Mouse (Mus musculus) liver, embryonic 11.5 days (tissue): ENCODE results near the gene P2rx2. TPM values are rescaled to one million over a fixed set of nuclear protein-coding genes. Genes with fewer than 3 reads are reported as not detected.
A peak's percentile ranks its signal among the peaks of the same experiment; 100 is the strongest.

ENCODE experiments used
- ATAC-seq: fragments of 200-750 bp; cut with Nextera tagmentation; replicated peaks from 2 replicates; pipeline ENCODE4 v1.8.0; 2017; ENCODE audit warnings: moderate number of reproducible peaks, mild to moderate bottlenecking, moderate TSS enrichment, moderate library complexity; ENCODE audit not compliant: low FRiP score
- DNase-seq: peaks from one replicate; pipeline ENCODE4 v3.0.0-alpha.2; 2017; ENCODE audit warnings: low spot score
- H3K27ac ChIP-seq: fragments of 300-500 bp; sonication (generic); 2 replicates; pipeline ENCODE4 v1.5.1; 2014; ENCODE audit warnings: mild to moderate bottlenecking, low read depth, low read length, control low read depth
- H3K27me3 ChIP-seq: fragments of 300-500 bp; sonication (generic); replicated peaks from 2 replicates; pipeline ENCODE4 v1.6.1; 2014; ENCODE audit warnings: low read length, mixed read lengths; ENCODE audit not compliant: control insufficient read depth, insufficient read depth
- H3K36me3 ChIP-seq: fragments of 300-500 bp; sonication (generic); 2 replicates; pipeline ENCODE4 v1.6.1; 2014; ENCODE audit warnings: mild to moderate bottlenecking, low read length, moderate library complexity, mixed read lengths; ENCODE audit not compliant: control insufficient read depth, insufficient read depth
- H3K4me1 ChIP-seq: fragments of 300-500 bp; sonication (generic); replicated peaks from 2 replicates; pipeline ENCODE4 v1.6.1; 2014; ENCODE audit warnings: low read length, mixed read lengths; ENCODE audit not compliant: control insufficient read depth, insufficient read depth
- H3K4me2 ChIP-seq: fragments of 300-500 bp; sonication (generic); 2 replicates; pipeline ENCODE4 v1.6.1; 2014; ENCODE audit warnings: mild to moderate bottlenecking, control low read depth, moderate library complexity
- H3K4me3 ChIP-seq: fragments of 300-500 bp; sonication (generic); 2 replicates; pipeline ENCODE4 v1.5.1; 2014; ENCODE audit warnings: low read depth, low read length, control low read depth
- H3K9ac ChIP-seq: fragments of 300-500 bp; sonication (generic); 2 replicates; pipeline ENCODE4 v1.6.1; 2014; ENCODE audit warnings: low read depth, low read length, control low read depth
- H3K9me3 ChIP-seq: fragments of 300-500 bp; sonication (generic); 2 replicates; pipeline ENCODE4 v1.6.1; 2016; ENCODE audit warnings: low read length, inconsistent platforms, mixed read lengths; ENCODE audit not compliant: control insufficient read depth
- WGBS: fragments of 180-500 bp; shearing (Covaris S2); extraction: QIAGEN DNeasy Blood & Tissue Kit; methylation state at CpG from one replicate; pipeline ENCODE4 v1.1.7; 2014; 5-methylcytosine and 5-hydroxymethylcytosine counted together
- polyA plus RNA-seq: library from polyadenylated mRNA; unstranded; fragments of >200 nt; fragmentation: Nextera tagmentation; extraction: Ambion mirVana; gene quantifications from 2 replicates; pipeline ENCODE4 v1.2.1, GENCODE M21; 2014

Gene P2rx2
- polyA plus RNA-seq, 1 experiment from 2014 or later, result 0.14 TPM

DNA sequence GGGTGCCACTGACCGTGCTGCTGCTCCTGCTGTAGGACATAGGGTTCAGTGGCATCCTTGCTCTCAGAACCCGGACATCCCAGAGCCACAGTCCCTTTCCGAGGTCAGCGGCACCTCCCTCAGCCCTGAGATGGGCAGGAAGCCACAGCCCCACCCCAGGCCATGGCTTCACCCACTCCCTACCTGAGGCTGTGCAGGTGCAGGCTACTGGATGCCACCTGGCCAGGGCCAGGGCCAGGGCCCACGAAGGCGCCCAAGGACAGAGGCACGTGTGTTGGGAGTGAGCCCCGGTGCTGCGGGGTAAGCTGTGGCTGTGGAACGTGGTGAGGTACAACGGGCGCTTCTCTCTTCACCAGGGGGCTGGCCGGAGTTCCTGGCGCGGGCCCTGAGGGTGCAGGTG is 36.1 kb upstream of the P2rx2 start:
- peaks cover 2% of the 10 kb centered on the region; the same call in 1 of the 2 replicates for H3K36me3 ChIP-seq
- 86% methylated on average over 15 of the region's 15 CpGs for WGBS

DNA sequence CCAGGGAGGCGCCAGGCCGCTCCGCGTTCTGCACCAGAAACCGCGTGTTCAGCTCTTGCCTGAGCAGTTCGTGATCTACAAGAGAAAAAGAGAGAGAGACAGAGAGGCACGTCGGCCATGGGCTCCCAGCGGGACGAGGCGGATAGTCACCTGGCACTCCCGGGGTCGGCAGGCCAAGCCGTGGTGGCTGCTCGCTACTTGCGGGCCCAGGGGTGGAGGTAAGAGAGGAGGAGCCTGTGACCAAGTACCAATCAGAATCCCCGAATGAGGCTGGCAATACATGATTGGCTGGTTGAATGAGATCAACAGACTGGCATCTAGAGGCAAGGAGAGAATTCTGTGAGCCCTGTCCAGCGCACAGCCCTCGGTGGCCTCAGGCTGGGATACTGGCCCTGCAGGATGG is 35.2 kb upstream of the P2rx2 start:
- Histone ChIP-seq H3K4me2 (no peak overlapping the region), H3K4me3 (no peak overlapping the region), H3K9ac (no peak overlapping the region), H3K27ac (no peak overlapping the region), H3K9me3 (no peaks in the 10 kb centered on the region), H3K4me1 (no peaks in the 10 kb centered on the region), H3K27me3 (no peaks in the 10 kb centered on the region), H3K36me3 (peaks cover 2% of the 10 kb centered on the region; the same call in 1 of the 2 replicates)
- no peak for DNase-seq
- ATAC-seq, result peak; percentile 42
- WGBS, result 43% methylated on average over 20 of the region's 20 CpGs

More for the DNA sequence above, 36.1 kb upstream of the P2rx2 start:
- no peaks in the 10 kb centered on the region for H3K4me1 ChIP-seq
- DNase-seq, result no peak
- no peak for ATAC-seq
- no peak overlapping the region for H3K27ac ChIP-seq
- no peaks in the 10 kb centered on the region for H3K27me3 ChIP-seq
- no peaks in the 10 kb centered on the region for H3K9me3 ChIP-seq
- no peak overlapping the region for H3K9ac ChIP-seq
- H3K4me3 ChIP-seq, result no peak overlapping the region
- H3K4me2 ChIP-seq, result no peak overlapping the region

DNA sequence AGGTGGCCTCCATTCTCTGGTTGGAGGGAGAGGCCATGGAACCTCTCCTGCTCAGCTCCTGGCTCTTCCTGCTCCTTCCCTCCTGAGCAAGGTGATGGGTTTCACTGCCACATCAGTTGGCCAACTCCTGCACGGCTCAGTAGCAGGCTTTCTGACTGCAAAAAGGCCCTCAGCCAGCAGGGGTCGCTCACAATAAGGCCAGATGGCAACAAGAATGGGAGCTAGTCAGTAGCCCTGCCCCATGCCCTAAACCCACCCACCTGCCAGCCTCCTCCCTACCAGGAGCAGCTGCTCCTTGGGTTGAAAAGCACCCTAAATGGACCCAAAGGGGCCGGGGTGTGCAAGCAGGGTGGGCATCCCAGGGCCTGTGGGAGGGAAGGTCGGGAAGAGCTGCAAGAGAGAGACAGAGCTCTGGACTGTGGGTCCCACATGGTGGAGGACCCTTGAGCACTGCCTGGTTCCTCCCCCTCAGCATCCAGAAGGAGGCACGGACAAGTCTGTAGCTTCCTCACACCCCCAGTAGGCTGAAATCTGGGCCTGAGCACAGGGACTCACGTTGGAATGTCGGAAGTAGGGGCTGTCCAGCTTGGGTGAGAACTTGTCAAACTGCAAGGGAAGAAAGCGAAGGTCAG is 33.9 kb upstream of the P2rx2 start:
- Histone ChIP-seq H3K9ac (no peak overlapping the region), H3K4me1 (no peaks in the 10 kb centered on the region), H3K9me3 (no peaks in the 10 kb centered on the region), H3K4me2 (no peak overlapping the region), H3K36me3 (peaks cover 2% of the 10 kb centered on the region; the same call in 1 of the 2 replicates), H3K27me3 (no peaks in the 10 kb centered on the region), H3K27ac (no peak overlapping the region), H3K4me3 (no peak overlapping the region)
- DNase-seq (peak; percentile 66), ATAC-seq (peak; percentile 56)
- 58% methylated on average over 8 of the region's 8 CpGs for WGBS

DNA sequence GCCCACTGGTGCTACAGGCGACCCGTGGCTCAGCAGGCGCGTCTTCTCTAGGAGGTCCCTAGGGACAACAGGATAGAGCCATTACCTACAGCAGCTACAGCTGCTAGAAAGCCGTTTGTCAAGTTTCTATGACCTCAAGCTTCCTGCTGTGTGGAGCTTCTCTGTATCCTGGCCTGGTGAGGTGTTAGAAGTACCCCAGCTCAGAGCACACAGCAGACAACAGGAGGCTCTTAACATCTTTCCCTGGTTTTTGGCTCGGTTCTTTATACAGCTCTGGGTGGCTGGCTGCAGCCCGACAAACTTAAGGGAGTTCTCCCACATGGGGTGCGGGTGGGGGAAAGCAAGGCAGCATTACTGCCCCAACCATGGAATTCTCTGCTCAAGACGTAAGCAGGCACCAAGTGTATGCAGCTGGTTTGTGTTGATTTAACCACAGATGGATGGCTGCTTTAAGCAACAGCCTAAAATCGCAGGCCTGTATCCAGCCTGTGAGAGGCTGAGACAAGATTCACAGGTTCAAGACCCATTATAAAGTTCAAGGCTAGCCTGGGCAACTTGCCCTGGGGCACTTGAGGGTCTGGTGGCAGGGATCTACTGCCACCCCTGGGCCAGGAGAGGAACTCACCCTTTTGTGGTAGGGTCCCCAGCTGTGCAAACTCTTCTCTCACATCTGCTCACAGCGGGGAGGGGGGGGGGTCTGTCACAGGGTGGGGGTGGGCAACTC is 21.0 kb upstream of the P2rx2 start:
- H3K4me2 ChIP-seq, result peak overlapping the region; percentile 87
- ATAC-seq (no peak), DNase-seq (no peak)
- no peak overlapping the region for H3K27ac ChIP-seq
- 48% methylated on average over 11 of the region's 11 CpGs for WGBS
- H3K27me3 ChIP-seq, result peaks cover 4% of the 10 kb centered on the region
- H3K36me3 ChIP-seq, result peaks cover 2% of the 10 kb centered on the region; the same call in 1 of the 2 replicates
- H3K9me3 ChIP-seq, result no peaks in the 10 kb centered on the region
- no peak overlapping the region for H3K9ac ChIP-seq
- peak overlapping the region; percentile 55 for H3K4me3 ChIP-seq
- peaks cover 4% of the 10 kb centered on the region for H3K4me1 ChIP-seq

DNA sequence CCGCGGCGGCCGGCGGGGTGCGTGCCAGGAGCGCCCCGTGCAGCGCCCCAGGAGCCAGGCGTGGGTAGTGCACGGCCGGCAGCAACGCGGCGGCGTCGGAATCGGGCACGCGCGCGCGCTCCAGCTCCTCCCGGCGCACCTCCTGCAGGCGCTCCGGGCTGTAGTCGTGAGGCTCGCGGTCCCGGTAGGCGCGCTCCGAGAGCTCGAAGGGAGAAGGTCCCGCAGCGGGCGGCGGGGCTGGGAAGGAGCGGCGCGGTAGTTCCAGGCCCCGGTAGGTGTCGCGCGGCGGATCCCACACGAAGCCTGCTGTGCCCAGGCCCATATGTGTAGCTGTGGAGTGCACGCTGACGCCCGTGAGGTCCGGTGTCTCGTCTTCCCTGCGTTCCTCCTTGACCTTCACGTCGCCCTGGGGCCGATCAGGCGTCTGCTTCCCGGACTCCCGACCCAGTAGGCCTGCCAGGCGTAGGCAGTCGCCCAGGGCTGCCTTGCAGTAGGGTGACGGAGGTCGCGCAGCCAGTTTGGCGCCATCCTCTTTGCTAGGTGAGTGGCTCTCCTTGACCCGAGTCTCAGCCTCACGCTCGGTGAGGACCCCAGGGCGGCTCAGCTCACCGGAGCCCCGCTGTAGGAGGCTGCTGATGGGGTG is 20.3 kb upstream of the P2rx2 start:
- H3K9ac ChIP-seq, result peak overlapping the region; percentile 57
- DNase-seq (peak; percentile 85), ATAC-seq (peak; percentile 85)
- no peak overlapping the region for H3K27ac ChIP-seq
- peak overlapping the region; percentile 87 for H3K4me2 ChIP-seq
- peaks cover 4% of the 10 kb centered on the region for H3K4me1 ChIP-seq
- no peaks in the 10 kb centered on the region for H3K9me3 ChIP-seq
- peak overlapping the region; percentile 55 for H3K4me3 ChIP-seq
- WGBS, result 4% methylated on average over 59 of the region's 72 CpGs
- peaks cover 4% of the 10 kb centered on the region for H3K27me3 ChIP-seq
- H3K36me3 ChIP-seq, result peaks cover 2% of the 10 kb centered on the region; the same call in 1 of the 2 replicates

DNA sequence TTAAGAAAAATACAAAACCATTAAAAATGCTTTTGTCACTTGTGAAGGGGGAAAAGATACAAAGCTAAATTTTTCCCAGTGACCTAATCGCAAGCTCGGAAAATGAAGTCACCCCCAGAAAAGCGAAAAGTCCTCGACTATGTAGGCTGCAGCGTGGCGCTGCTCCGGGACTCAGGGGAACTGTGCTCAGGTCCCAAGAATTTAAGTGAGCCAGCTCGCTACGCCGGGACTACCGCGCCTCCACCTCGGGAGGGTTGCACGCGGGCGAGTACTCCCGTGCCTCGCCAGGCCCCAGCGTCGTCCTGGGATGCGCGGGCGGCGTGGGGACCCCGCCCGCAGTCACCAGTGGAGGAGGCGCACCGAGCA is 19.8 kb upstream of the P2rx2 start:
- Histone ChIP-seq H3K9me3 (no peaks in the 10 kb centered on the region), H3K4me2 (peak overlapping the region; percentile 87), H3K27ac (no peak overlapping the region), H3K4me1 (peaks cover 4% of the 10 kb centered on the region), H3K4me3 (peak overlapping the region; percentile 55), H3K36me3 (peaks cover under 1% of the 10 kb centered on the region; the same call in 1 of the 2 replicates), H3K27me3 (peaks cover 4% of the 10 kb centered on the region), H3K9ac (peak overlapping the region; percentile 57)
- 2% methylated on average over 28 of the region's 28 CpGs for WGBS
- ATAC-seq, result peak; percentile 37
- DNase-seq, result no peak

DNA sequence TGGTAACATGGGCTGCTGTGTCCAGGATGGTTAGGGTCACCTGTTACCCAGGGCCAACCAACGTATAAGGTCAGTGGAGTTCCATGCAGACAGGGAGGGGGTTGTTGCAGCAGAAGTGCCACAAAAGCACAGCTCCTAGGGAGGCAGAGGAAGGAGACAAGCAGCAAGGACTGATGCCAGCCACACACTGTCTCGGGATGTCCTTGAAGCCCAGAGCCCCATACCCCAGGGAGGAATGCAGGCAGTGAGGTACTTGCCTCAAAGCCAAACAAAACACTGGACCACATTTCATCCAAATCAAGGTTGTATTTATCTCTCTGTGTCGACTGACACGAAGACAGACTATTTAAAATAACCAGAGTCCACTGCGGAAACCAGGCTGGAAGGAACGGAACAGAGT is 18.5 kb upstream of the P2rx2 start:
- DNase-seq, result no peak
- H3K9me3 ChIP-seq, result no peaks in the 10 kb centered on the region
- H3K4me2 ChIP-seq, result no peak overlapping the region
- H3K4me1 ChIP-seq, result peaks cover 4% of the 10 kb centered on the region
- H3K27me3 ChIP-seq, result peaks cover 4% of the 10 kb centered on the region
- H3K4me3 ChIP-seq, result no peak overlapping the region
- H3K27ac ChIP-seq, result no peak overlapping the region
- 79% methylated on average over 6 of the region's 6 CpGs for WGBS
- H3K36me3 ChIP-seq, result no peaks in the 10 kb centered on the region
- no peak for ATAC-seq
- H3K9ac ChIP-seq, result no peak overlapping the region

DNA sequence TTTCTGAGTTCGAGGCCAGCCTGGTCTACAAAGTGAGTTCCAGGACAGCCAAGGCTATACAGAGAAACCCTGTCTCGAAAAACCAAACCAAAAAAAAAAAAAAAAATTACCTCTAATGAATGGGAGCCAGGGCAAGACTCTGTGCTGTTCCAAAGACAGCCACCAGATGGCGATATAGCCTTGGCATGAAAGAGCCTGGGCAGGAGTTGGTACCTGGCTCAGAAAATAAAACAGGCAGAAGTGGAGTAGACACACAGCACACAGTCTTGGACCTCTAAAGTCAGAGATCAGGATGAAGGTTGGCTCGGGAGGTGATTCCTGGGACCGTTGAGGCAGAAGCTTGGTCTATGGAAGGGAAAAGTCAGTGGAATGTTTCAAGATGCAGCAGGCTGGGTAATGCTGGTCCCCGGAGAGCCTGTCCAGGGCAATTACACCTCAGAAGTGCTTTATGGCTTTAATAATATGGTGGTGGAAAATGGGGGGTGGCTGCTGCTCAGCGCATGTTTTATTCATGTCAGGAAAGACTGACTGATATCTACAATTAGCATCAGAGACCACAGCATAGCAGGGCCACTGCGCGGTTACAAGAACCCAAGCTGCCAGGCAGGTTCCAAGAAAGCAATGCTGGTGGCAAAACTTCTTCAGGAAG is 14.6 kb upstream of the P2rx2 start:
- no peaks in the 10 kb centered on the region for H3K9me3 ChIP-seq
- ATAC-seq, result no peak

More for the DNA sequence above, 14.6 kb upstream of the P2rx2 start:
- H3K27ac ChIP-seq, result no peak overlapping the region
- DNase-seq, result peak; percentile 70
- H3K4me2 ChIP-seq, result no peak overlapping the region
- H3K9ac ChIP-seq, result no peak overlapping the region
- peaks cover 10% of the 10 kb centered on the region for H3K27me3 ChIP-seq
- WGBS, result 47% methylated on average over 9 of the region's 9 CpGs
- H3K36me3 ChIP-seq, result no peaks in the 10 kb centered on the region
- H3K4me1 ChIP-seq, result no peaks in the 10 kb centered on the region
- H3K4me3 ChIP-seq, result no peak overlapping the region
